Mouse (Mus musculus) mesoderm, embryonic 11.5 days (tissue): Measurements from ENCODE around the gene Med17.

Source experiments
- DNase-seq: peaks from one replicate; pipeline ENCODE4 v3.0.0-alpha.2; 2012; ENCODE audit warnings: low read depth, low spot score

Med17 gene

GRCm38 (mm10) chr9:15289251-15289650, 9.5 kb upstream of the Med17 start:
- no peak for DNase-seq

DNA sequence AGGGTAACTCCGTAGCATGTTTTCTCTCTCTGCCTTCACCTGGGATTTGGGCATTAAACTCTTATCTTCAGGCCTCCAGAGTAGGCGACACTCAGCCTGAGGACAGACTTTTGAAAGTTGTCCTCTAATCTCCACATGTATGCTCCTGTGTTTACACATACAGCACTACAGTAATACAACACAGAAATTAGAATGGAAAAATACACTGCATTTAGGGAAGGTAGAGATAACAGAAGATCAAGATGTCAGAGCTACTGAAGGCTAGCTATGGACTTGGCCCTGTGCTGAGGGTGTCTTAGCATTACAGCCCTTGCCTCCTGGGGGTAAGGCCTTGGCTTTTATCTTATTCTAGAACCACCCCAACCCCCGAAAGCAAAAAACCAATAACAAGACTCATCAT, 8.7 kb upstream of the Med17 start:
- DNase-seq = no peak

GRCm38 (mm10) chr9:15287846-15288245, 8.1 kb upstream of the Med17 start:
- no peak for DNase-seq

DNA sequence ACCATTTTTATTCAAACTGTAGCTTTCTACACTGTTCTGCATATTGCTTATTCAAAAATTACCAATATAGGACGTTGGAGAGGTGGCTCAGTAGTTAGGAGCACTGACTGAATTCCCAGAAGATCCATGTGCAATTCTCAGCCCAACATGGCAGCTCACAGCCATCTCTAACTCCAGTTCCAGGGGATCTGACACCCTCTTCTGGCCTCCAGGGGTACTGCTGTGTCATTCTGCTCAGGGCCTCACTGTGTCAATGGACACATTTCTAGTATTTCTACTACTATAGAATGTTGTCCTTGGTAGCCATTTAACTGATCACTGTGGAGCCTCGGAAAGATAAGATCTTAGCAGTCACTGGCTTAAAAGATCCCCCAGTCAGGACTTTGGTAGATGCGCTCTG, 5.7 kb upstream of the Med17 start:
- no peak for DNase-seq

DNA sequence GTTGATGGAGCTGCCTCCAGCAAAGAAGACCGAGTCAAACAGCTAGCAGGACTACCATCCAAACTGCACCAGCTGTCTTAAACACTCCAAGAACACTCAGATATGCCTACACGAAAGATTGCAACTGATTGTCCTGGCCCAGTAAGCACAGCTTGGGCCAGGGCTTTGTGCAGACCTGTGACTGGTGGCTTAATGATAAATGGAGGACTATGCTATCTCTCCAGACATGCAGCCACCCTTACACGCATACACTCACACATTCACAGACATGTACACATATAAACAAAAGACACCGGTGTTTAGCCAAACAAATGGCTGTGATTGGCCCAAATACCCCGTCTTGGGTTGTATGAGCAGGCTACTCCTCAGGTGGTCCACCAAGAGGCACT, 754 bp upstream of the Med17 start:
- peak; percentile 6 for DNase-seq

- no peak for DNase-seq
Observed at GRCm38 (mm10) chr9:15279139-15279648, 537 bp downstream of the Med17 start.

GRCm38 (mm10) chr9:15278343-15278742, 1.4 kb downstream of the Med17 start:
- no peak for DNase-seq

DNA sequence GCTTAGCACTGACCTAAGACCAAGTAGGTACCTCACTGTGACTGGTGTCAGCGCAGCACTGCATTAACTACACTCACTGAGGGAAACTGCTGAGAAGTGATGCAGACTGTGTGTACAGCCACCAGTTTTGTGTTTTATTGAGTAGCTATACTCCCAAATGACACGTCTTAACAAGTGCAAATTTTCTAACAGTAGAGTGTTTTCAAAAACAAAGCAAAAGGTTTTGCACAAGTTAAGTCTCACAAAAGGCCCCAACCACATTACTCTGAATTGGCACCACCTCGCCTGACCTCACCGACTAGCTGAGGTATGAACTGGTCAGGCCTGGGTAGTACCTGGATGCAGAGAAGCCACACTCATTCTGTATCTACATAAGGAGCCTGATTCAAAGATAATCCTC, 2.9 kb downstream of the Med17 start:
- no peak for DNase-seq

DNA sequence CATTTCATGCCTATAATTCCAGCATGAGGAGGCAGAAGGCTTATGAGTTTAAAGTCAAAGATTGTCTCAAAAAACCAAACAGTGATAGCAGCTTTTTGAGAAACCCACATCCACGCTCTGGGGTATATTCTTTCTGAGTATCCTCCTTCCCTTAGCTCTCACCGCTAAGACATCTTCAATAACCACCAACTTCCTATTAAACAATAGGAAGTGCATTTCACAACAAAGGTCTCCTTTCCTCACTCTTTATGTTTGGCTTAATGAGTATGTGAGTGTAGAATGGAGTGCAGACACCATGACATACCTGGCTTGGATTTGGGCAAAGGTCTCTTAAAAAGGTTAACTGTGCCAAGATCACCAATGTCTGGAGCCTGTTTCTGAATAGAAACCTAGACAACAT, 5.8 kb downstream of the Med17 start:
- no peak for DNase-seq

DNA sequence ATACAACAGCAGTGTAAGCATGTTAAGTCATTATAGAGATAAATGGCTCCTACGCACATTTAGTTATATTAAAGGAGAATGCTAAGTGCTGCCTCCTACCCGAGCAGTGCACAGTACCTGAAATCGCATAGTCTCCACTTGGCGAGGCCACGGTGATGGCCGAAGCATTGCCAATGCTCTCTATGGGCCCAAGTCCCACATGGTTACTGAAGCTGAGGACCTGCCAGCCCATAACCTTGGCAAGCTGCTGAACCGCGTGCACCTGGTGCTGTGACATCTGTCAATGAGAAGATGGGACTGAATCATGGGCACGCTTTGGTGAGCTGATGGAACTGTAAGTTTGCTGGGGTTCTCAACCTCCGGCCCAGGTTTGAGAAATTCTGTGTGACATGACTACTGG, 16.2 kb downstream of the Med17 start:
- no peak for DNase-seq

DNA sequence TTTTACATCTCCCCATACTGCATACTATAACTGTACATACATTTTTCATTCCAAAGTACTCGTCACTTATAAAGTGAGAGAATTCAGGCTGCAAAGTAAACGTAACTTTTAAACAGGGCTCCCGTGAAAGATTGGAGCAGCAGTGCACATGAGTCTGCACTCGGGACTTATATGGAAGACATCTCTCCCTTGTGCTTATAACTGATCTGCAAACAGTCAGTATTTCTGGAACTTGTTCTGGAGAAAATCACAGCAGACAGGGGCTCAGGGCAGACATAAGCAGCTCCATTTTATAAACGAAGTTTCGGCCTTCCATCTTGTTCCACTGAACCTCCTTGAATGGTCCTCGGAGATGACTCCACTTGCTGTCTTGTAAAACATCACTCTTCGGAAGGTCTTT, 17.8 kb downstream of the Med17 start:
- no peak for DNase-seq

DNA sequence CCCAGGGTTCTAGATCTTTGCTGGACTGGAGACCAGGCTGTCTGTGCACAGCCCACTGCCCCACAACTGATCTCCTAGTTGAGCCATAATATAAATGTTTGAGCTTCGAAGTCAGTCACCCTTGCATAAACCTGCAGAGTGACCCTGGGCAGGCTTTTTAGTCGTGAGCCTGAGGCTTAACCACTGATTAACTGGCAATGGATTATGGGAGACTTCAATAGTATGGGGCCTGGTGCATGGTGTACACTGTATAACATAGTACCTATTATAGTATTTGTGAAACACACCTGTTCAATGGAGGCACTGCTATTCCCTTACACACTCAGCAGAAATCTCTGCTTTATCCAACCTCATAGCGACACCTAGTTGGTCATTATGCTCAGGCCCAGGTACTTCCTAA, 23.5 kb downstream of the Med17 start:
- DNase-seq = no peak

DNA sequence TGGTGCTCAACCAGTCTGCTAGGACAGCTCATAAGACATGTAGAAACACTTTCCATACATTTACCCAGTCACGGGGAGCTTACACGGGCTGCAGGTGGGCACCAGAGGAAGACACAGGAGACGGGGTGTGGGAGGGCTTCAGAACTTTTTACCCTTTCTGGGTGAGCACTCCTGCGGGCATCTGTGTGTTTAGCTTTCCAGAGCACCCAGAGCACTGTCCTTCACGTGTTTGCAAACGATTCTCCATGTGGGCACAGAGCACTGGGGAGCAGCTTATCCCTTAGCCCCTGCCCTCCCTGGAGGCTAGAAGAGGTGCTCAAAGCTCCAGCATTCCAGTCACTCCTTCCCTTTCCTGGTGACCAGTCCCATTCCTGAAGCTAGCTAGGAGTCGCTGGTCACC, 25.2 kb downstream of the Med17 start:
- DNase-seq = no peak

GRCm38 (mm10) chr9:15252196-15252595, 27.5 kb downstream of the Med17 start:
- DNase-seq = no peak

- no peak for DNase-seq
Observed at GRCm38 (mm10) chr9:15250376-15250775, 29.4 kb downstream of the Med17 start.

GRCm38 (mm10) chr9:15245319-15246075, 34.2 kb downstream of the Med17 start:
- DNase-seq = no peak

- DNase-seq = no peak
Observed at GRCm38 (mm10) chr9:15242130-15242529, 37.6 kb downstream of the Med17 start.

DNA sequence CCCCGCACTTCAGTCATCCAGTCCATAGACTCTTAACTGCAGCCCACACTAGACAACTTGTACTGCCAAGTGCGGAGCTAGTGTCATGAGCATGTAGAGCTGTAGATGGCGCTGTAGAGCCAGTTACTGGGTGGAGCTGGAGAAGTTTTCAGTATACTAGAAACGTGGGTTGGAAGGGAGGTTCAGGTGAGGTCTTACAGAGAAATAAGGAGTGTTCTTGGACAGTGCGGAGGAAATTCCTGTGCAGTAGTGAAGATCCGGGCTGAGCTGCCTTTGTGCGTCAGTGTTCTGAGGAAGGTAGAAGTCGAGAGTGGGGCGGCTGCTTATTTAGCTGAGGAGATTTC, 38.2 kb downstream of the Med17 start:
- DNase-seq = peak; percentile 71

DNA sequence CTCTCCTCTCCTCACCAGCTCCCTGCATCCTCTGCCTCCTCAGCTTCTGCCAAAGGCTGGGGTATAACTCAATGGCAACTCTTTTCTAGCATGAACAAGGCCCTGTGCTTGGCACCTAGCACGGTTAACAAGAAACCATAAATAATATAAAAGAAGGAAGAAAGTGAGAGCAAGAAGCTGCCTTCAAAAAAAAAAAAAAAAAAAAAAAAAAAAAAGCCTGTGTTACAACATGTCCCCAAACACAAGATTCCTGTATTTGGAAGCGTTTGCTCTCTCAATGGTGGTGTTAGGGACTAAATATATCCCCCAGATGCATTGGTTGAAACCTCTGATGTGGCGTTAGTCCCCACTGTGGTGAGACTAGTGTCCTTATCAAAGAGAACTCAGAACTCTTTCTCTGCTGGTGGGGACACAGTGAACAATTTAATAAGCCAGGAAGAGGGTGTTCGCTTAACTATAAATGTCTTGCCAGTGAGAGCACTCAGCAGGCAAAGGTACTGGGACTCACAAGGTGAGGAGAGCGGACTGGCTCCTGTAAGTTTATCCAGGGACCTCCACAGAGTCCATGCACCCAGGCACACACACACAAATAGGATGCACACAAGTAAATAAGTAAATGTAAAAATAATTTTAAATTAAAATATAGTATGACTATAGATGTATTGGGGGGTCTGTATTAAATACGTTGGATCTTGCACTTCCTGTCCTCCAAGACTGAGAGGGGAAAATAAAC, 38.7 kb downstream of the Med17 start:
- no peak for DNase-seq

- DNase-seq = no peak
Observed at GRCm38 (mm10) chr9:15240006-15240405, 39.7 kb downstream of the Med17 start.

- DNase-seq = peak; percentile 47
Observed at GRCm38 (mm10) chr9:15239042-15239925, 40.4 kb downstream of the Med17 start, which contains the start of gene Vstm5. Vstm5 (plus strand) TSS chr9:15239045.
